Mouse (Mus musculus) 3T3-L1 (cell line): ENCODE measurements around the gene Nprl2.
A peak's percentile ranks its signal among the peaks of the same experiment; 100 is the strongest.
"Not testable (repeated sequence)": the region's sequence is repeated elsewhere in the genome, so short reads cannot be mapped to it uniquely, and the experiment has no call there.

Experiments used
- DNase-seq: peaks from one replicate; pipeline ENCODE4 v3.0.0-alpha.2; 2015; ENCODE audit warnings: low read depth, low spot score

The Nprl2 gene

GRCm38 (mm10) chr9:107553541-107554318 lies 11.7 kb downstream of the Nprl2 start:
- no peak for DNase-seq

GRCm38 (mm10) chr9:107554319-107554825 lies 12.3 kb downstream of the Nprl2 start:
- peak; percentile 96 for DNase-seq

DNA sequence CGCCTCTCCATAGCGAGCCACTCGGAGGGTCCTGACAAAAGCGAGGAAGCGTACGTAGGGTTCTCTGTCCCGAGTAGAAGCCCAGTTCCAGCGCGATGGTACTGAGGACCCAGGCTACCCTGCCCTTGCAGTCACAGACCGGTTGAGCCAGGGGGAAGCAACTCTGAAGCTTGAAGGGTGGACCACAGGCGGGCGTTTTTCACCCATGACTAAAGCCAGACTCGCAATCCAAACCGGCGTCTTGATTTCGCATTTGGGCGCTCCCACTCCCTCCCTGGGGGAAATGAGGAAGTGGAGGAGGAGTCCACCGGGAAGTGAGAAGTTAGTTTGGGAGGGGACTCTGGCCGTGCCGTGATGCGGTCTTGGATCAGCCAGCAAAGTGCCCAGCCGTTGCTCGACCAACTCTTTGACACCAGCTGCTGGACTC lies 13.0 kb downstream of the Nprl2 start:
- peak; percentile 79 for DNase-seq

- DNase-seq = peak; percentile 64
These were observed 13.7 kb downstream of the Nprl2 start for GRCm38 (mm10) chr9:107555701-107556100.

GRCm38 (mm10) chr9:107556346-107556745 lies 14.3 kb downstream of the Nprl2 start:
- DNase-seq = no peak

- peak; percentile 96 for DNase-seq
These were observed 21.1 kb downstream of the Nprl2 start, which contains the start of gene Tusc2 for GRCm38 (mm10) chr9:107563029-107563581. TSS of gene Tusc2 (plus strand) at chr9:107563255.

DNA sequence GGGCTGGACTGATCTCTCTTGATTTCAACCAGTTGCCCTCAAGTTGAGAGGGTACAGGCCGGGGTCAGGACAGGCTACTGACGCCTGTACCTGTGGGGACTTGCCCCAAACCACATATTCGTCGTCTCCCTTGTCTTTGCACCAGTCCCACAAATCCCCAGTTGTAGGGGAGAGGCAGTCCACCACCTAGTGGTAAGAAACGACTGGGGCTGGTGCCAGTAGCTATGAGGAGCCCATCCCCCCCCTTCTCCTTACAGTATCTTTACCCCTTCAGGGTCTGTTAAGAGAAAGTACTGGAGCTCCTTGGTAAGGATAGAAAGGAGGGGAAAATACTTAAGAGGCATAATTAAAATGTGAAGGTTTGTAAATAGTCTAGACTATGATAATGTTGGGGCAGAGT lies 23.5 kb downstream of the Nprl2 start:
- not testable (repeated sequence) for DNase-seq

DNA sequence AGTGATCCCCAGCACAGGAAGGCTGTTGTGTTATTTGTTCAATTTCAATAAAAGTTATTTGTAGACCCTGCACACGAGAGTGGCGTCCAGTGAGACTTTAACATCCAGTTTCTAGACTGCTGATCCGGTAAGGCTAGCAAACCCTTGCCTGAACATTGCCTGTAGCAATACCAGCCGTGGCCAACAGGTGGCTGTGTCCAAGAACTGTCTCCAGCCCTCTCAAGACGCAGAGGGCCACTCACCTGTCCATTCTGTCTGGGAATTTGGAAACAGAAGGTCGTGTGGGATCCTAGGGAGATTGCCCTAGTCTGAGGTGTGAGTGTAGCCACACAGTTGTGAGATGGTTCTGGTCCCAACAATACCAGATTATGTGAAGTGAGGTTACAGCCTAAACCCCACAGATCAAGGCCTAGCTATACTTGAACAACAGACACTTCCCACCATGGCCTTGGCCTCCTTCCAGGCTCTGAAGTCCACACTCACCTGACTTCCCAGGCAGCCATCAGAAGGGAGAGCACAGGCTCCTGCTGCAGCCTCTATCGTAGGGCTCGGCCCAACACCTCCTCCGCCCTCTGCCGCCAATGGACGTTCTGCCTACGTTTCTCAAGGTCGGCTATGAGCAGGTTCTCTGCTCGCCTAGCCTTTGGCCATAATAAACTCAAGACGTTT lies 24.1 kb downstream of the Nprl2 start:
- DNase-seq = peak; percentile 83

DNA sequence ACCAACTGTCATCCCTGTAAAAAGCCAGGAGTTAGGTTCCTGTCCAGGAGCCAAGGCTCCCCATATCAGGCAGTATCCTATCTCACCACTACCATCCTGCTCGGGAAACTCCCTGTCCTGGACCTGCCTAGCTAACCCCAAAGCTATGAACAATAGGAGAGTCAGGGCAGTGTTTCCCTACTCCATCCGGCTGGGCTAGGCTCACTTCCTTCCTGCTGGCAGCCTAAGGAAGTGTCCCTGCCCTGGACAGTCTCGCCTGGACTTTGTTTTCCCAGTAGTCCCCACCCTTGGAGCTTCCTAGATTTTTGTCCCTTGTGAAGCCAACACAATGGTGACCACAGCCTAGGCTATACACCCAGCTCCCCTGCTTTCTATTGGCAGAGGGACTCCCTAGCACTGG lies 24.8 kb downstream of the Nprl2 start:
- DNase-seq = no peak

DNA sequence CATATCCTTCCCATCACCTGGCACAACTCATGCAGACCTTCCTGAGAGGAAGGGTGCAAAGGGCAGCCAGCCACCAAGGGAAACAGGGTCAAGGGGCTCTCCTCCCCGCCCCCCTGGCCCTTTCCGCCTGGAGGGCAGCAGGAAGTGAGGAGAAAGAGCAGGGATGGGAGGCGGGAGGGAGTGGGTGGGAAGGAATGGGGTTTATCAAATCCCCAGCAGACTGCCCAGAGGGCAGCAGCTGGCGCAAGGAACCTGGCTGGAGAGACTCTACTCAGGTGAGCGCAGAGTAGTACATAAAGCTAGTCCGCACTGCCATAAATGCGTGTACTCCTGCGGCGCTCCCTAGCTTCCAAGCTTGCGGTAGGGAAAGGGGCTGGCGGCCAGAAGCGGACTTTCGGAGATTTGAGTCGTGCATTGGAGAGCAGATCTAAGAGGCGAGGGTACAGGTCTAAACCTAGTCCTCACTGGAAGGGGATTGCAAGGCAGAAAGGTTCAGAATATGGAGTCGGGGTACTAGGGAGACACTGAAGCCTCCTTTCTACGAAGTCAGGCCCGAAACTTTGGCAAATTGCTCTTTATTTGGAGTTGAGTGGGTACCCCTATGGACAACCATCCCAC lies 25.8 kb downstream of the Nprl2 start, which contains the start of gene Hyal2:
Gene Hyal2, plus strand, starts transcription at position 244 of the 618 bp plus-strand sequence.
- no peak for DNase-seq

GRCm38 (mm10) chr9:107568331-107569261 lies 26.6 kb downstream of the Nprl2 start:
- DNase-seq = peak; percentile 86

- DNase-seq = no peak
These were observed 27.2 kb downstream of the Nprl2 start for GRCm38 (mm10) chr9:107569270-107569669.

- no peak for DNase-seq
These were observed 28.0 kb downstream of the Nprl2 start for GRCm38 (mm10) chr9:107570016-107570415.

DNA sequence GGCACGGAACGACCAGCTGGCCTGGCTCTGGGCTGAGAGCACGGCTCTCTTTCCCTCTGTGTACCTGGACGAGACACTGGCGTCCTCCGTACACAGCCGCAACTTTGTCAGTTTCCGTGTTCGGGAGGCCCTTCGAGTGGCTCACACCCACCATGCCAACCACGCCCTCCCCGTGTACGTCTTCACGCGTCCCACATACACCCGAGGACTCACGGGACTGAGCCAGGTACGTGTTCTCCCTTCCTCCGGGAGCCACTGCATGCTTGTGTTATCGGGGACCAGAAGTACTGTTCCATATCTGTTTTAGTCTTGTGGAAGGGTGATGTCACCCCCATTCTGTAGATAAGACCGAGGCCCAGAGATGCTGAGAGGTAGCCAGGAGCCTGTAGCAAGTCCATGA lies 28.8 kb downstream of the Nprl2 start:
- no peak for DNase-seq

DNA sequence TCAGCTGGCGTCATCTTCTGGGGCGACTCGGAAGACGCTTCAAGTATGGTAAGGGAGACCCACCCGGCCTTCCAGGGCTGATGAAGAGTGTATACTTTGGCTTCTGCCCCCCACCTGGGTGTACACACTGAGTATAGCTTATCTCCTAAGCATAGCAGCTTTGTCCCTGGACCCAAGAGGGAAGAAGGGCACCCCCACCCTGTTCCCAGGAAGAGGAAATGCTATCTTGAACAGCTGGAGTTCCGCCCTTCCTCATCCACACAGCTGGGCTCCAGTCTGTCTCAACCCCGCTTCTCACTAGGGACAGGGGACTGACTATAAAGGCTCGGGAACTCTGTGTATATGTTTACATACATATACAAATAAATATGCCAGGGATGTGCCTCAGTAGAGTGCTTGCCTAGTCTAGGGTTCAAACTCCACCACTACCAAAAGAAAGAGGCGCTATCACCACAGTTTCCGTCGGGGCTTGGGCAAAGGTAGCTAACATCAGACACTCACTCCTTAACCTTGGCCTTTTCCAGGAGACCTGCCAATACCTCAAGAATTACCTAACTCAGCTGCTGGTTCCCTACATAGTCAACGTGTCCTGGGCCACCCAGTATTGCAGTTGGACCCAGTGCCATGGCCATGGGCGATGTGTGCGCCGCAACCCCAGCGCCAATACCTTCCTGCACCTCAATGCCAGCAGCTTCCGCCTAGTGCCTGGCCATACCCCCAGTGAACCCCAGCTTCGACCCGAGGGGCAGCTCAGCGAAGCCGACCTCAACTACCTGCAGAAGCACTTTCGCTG lies 29.7 kb downstream of the Nprl2 start:
- DNase-seq = no peak

DNA sequence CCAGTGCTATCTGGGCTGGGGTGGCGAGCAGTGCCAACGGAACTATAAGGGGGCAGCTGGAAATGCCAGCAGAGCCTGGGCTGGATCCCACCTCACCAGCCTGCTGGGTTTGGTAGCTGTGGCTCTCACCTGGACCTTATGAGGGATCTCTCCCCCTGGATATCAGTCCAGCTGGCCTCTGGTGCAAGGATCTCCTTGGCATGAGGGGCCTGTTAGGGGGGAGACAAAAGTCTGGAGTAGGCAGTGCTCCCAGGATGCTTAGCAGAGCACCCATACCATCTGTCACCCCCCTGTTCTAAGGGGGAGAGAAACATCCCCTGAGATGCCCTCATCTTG lies 30.3 kb downstream of the Nprl2 start:
- DNase-seq = no peak

GRCm38 (mm10) chr9:107573774-107574173 lies 31.7 kb downstream of the Nprl2 start:
- not testable (repeated sequence) for DNase-seq

DNA sequence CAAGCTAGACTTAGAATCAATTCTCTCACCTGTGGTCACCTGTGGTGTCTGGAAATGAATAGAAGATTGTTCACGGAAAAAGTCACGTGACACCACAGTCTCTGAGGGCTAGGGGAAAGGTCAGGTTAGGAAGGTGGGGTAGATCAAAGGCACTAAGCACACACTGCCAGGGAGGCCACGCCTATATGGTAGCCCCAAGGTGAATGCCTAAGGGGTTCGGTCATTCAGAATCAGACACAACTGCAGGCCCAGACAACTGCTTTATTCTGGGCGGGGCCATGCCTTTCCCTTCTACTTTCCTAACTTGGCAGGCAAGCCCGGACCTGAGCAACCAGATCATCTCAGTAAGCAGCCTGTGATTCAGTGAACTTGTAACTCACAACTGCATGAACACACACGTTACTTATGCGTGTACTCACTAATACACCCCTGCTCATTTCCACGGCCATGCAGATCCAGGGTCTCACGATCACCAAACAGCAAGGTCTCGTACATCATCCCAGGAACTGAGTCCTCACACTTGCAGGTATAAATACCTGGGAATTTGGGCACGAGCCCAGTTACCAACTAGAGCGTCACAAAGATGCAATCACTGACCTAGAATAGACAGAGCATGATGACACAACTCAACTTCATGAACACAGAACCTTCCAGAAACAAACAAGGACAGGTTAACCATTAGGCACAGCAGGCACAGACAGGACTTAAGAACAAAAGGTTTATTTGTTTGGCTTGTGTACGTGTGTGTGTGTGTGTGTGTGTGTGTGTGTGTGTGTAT lies 33.7 kb downstream of the Nprl2 start:
- DNase-seq = peak; percentile 56

DNA sequence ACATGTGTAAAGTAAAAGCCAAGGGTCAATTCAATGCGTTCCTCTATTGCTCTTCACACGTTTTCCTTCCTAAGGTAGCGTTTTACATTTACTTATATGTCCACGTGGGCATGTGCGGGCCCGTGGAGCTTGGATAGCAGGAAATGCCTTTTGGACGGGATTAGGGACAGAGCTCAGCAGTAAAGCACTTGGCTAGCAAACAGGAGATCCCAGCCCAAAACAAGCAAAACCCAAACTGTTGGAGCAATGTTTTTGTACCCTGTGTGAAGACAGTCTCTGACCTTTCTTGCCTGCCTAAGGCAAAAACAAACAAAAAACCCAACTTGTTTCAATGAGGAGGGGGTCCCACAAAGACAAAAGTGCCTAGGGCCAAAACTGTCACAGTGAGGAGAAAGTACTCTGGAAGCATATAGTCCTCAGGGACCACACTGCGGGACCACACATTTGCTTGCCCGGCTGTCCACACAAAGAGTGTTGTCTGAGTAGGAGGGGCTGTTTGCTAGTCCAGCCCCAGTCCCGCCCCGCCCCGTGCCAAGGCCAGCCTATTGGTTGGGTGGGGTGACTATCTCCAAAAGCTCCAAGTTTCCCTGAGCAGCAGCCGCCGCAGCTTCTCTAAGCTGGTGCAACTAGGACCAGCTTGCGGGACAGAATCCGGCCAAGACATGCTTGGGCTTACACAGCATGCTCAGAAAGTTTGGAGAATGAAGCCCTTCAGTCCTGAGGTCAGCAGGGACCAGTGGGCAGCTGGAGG lies 34.5 kb downstream of the Nprl2 start, which contains the start of gene Hyal1:
Gene Hyal1, plus strand, starts transcription at position 571 of the 751 bp plus-strand sequence.
- DNase-seq = peak; percentile 54
